Mouse (Mus musculus) G1E (cell line): ENCODE measurements around the gene Ttc39a.

Source experiments
- CTCF ChIP-seq: IDR thresholded peaks from 2 replicates; pipeline ENCODE4 v1.5.1; 2012; ENCODE audit warnings: low read depth, low read length, inconsistent platforms, mixed read lengths
- GATA1 ChIP-seq: IDR thresholded peaks from 2 replicates; pipeline ENCODE4 v1.6.1; 2012; ENCODE audit warnings: borderline replicate concordance, low read length, inconsistent platforms, mixed read lengths
- GATA2 ChIP-seq: IDR thresholded peaks from 2 replicates; pipeline ENCODE4 v1.6.1; 2012; ENCODE audit warnings: low read depth, low read length, inconsistent platforms, borderline replicate concordance
- TAL1 ChIP-seq: conservative IDR thresholded peaks from 2 replicates; pipeline ENCODE4 v1.6.1; 2012; ENCODE audit warnings: low read depth, low read length, inconsistent platforms, mixed read lengths

GRCm38 (mm10) chr4:109475577-109476553 is 69.4 kb downstream of the Ttc39a start:
- no peak for TF ChIP-seq CTCF
- no peak for TF ChIP-seq TAL1
- TF ChIP-seq GATA1 = no peak
- no peak for TF ChIP-seq GATA2
